Mouse (Mus musculus): ENCODE measurements at regions not wholly inside any gene's neighbourhood (a gene's known extent, or its start where the extent isn't known, plus 50 kb on each side); places are given as distances from the start of the nearest gene placed in this dataset.

- no peak for DNase-seq (ENCODE audit: low spot score)
These were observed 319.6 kb upstream of the 5930422O12Rik start for GRCm38 (mm10) chr8:33108914-33109313.

DNA sequence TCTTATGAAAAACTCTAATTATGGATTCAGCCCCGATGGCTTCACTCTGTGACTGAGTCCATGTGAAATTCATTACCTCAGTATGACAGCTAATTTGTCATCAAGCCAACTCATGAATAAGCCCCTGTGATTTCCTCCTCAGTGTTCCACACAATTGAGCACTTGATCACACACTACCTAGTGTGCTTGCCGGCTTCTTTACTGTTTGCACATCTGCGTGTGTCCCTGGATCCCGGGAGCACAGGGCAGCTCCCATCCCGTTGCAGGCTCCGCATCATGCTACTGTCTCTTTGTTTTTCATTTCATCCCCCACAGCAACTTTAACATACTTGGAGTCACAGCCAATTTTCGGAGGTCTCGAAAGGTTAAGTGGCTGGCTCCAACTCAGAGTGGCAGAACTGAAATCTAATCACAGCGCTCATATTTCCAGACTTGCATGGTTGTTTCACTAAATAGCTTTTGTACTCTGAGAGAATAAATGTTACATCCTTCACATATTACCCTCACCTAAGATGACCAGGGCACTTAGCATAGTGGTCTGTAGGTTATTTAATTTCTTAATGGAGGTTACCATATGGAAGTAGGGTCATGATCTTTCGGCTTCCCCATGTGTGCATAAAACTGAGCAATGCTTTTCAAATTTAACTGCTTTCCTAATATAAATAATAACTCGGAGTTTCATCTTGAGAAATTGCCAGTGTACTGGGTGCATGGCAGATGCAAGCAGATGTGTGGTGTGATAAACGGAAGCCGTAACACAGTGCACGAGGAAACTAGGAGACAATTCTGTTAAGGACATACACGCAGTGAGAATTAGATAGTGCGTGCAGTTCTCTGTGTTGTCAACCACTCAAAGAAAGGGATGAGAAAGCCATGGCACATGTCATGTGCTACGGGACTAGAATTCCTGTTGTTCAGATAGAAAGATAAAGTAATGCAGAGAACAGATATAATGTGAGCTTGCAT lies 313.0 kb upstream of the 5930422O12Rik start:
- no peak for DNase-seq (ENCODE audit: low spot score)

DNA sequence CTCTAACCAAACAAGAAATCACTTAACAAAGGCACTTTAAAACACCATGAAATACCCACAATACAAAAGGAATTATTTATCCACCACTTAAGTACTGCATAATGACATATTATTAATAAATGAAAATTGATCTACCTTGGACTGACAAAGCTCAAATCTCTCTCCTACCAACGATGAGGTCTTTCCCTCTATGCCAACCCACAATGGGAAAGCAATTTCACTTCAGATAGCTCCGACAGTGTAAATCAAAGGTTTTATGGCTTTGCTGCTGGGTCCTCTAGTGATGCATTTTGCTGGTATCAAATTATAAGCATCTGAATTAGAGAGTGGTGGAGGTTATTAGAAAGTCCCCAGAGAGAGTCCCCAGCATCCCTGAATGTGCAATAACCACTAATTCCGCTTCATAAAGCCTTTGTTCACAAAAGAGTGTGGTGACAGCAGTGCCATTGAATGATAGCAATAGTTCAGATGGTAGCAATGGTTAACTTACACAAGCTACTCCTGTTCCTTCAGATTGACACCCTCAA lies 305.4 kb upstream of the 5930422O12Rik start:
- DNase-seq (ENCODE audit: low spot score): no peak

DNA sequence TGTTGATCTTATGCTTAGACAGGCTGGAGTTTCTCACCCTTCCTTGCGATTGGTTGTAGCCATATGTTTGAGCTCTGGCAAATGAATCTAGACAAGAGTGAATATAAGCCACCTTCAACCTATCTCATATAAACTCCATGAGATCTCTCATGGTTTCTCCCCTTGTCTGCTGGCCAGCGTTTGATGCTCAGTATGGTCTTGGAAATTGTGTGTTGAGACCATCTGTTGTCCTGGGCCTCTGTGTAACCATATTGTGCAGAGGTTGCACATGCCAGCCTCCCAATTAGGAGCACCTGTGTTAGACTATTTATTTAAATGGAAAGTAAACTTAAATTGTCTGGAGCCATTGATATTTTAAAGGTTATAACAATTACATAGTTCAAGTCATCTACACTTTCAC lies 301.5 kb upstream of the 5930422O12Rik start:
- no peak for DNase-seq (ENCODE audit: low spot score)

DNA sequence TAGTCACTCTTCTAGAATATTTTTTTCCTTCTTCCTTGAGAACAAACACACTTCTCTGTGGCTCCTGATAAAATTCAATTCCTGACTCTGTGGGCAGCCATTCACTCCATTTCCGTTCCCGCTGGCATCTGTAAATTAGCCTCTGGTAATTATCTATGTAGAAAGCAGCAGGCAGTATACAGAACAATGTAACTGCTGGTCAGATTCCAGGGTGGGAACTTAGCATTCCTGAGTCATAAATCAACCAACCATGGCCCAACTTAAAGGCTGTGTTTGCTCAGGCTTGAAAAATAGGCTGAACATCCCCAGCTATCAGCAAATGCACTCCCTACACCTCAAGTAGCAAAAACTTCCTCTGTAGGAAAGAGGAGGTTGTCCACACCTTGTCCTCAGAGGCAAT lies 289.6 kb upstream of the 5930422O12Rik start:
- no peak for DNase-seq (ENCODE audit: low spot score)

GRCm38 (mm10) chr8:33139850-33140249 lies 288.7 kb upstream of the 5930422O12Rik start:
- no peak for DNase-seq (ENCODE audit: low spot score)

GRCm38 (mm10) chr8:33177642-33178041 lies 250.9 kb upstream of the 5930422O12Rik start:
- no peak for DNase-seq (ENCODE audit: low spot score)

- no peak for DNase-seq (ENCODE audit: low spot score)
These were observed 245.5 kb upstream of the 5930422O12Rik start for GRCm38 (mm10) chr8:33183029-33183428.

All from heart, adult 8-10 months (tissue).